Mouse (Mus musculus) midbrain, postnatal 0 days (tissue): ENCODE measurements at regions not wholly inside any gene's neighbourhood (a gene's known extent, or its start where the extent isn't known, plus 50 kb on each side); places are given as distances from the start of the nearest gene placed in this dataset.

Source experiments
- ATAC-seq: fragments of 200-750 bp; cut with Nextera tagmentation; 2 replicates; pipeline ENCODE4 v1.8.0; 2017; ENCODE audit warnings: moderate number of reproducible peaks, mild to moderate bottlenecking, moderate TSS enrichment, moderate library complexity; ENCODE audit not compliant: low FRiP score
- DNase-seq: peaks from one replicate; pipeline ENCODE4 v3.0.0-alpha.2; 2015; ENCODE audit warnings: low spot score
- H3K27ac ChIP-seq: fragments of 300-500 bp; sonication (generic); 2 replicates; pipeline ENCODE4 v1.5.1; 2014; ENCODE audit warnings: low read depth, mild to moderate bottlenecking, low read length, mixed read lengths
- H3K27me3 ChIP-seq: fragments of 300-500 bp; sonication (generic); 2 replicates; pipeline ENCODE4 v1.6.1; 2014; ENCODE audit warnings: low read length, control low read depth, mixed read lengths; ENCODE audit not compliant: insufficient read depth
- H3K36me3 ChIP-seq: fragments of 300-500 bp; sonication (generic); 2 replicates; pipeline ENCODE4 v1.6.1; 2014; ENCODE audit warnings: low read length, control low read depth, mixed read lengths; ENCODE audit not compliant: insufficient read depth
- H3K4me1 ChIP-seq: fragments of 300-500 bp; sonication (generic); 2 replicates; pipeline ENCODE4 v1.6.1; 2014; ENCODE audit warnings: mild to moderate bottlenecking, control low read depth, antibody characterized with exemption, low read length, mixed read lengths; ENCODE audit not compliant: insufficient read depth
- H3K4me2 ChIP-seq: fragments of 300-500 bp; sonication (generic); 2 replicates; pipeline ENCODE4 v1.6.1; 2014; ENCODE audit warnings: low read depth, mild to moderate bottlenecking, low read length, mixed read lengths; ENCODE audit not compliant: poor library complexity, severe bottlenecking
- H3K4me3 ChIP-seq: fragments of 300-500 bp; sonication (generic); 2 replicates; pipeline ENCODE4 v1.5.1; 2014; ENCODE audit warnings: low read depth, mild to moderate bottlenecking, low read length, moderate library complexity
- H3K9ac ChIP-seq: fragments of 300-500 bp; sonication (generic); replicated peaks from 2 replicates; pipeline ENCODE4 v1.6.1; 2014; ENCODE audit warnings: mild to moderate bottlenecking, low read length, moderate library complexity, mixed read lengths; ENCODE audit not compliant: poor library complexity, severe bottlenecking
- H3K9me3 ChIP-seq: fragments of 300-500 bp; sonication (generic); 2 replicates; pipeline ENCODE4 v1.6.1; 2016; ENCODE audit warnings: low read length, control low read depth
- CTCF ChIP-seq: IDR thresholded peaks from 2 replicates; pipeline ENCODE4 v1.5.1; 2016; ENCODE audit warnings: antibody characterized with exemption, mild to moderate bottlenecking
- WGBS: fragments of 180-500 bp; shearing (Covaris S2); extraction: QIAGEN DNeasy Blood & Tissue Kit; methylation state at CpG from one replicate; pipeline ENCODE4 v1.1.7; 2014; 5-methylcytosine and 5-hydroxymethylcytosine counted together

- no peak for DNase-seq
- H3K4me3 ChIP-seq = no peak overlapping the region
- H3K9ac ChIP-seq = no peak overlapping the region
- H3K36me3 ChIP-seq = no peaks in the 10 kb centered on the region
- ATAC-seq = no peak
- no peak overlapping the region for H3K4me2 ChIP-seq
- H3K27ac ChIP-seq = no peak overlapping the region
- no peaks in the 10 kb centered on the region for H3K4me1 ChIP-seq
- TF ChIP-seq CTCF = no peak
- WGBS = 78% methylated on average over 5 of the region's 5 CpGs
- H3K9me3 ChIP-seq = no peaks in the 10 kb centered on the region
- H3K27me3 ChIP-seq = no peaks in the 10 kb centered on the region
Observed at GRCm38 (mm10) chr17:88318936-88319335, 121.6 kb upstream of the Foxn2 start.

DNA sequence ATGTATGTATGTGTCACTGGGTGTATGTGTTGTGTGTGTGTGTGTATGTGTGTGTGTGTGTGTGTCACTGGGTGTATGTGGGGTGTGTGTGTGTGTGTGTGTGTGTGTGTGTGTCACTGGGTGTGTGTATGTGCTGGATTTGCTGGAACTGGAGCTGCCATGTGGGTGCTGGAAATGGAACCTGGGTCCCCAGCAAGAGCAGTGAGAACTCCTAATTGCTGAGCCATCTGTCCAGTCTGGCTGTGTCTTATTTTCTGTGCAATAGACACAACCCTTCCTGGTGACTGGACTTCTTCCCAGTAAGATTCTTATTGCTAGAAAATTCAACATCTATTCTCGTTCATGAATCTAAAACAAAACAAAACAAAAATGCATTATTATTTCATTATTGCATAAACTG, 119.8 kb upstream of the Foxn2 start:
- Histone ChIP-seq H3K9me3 (no peaks in the 10 kb centered on the region), H3K4me2 (no peak overlapping the region), H3K4me3 (no peak overlapping the region), H3K4me1 (no peaks in the 10 kb centered on the region), H3K27ac (no peak overlapping the region), H3K9ac (no peak overlapping the region), H3K27me3 (no peaks in the 10 kb centered on the region), H3K36me3 (no peaks in the 10 kb centered on the region)
- TF ChIP-seq CTCF = no peak
- 71% methylated on average over 1 of the region's 1 CpGs for WGBS
- ATAC-seq = no peak
- DNase-seq = no peak

DNA sequence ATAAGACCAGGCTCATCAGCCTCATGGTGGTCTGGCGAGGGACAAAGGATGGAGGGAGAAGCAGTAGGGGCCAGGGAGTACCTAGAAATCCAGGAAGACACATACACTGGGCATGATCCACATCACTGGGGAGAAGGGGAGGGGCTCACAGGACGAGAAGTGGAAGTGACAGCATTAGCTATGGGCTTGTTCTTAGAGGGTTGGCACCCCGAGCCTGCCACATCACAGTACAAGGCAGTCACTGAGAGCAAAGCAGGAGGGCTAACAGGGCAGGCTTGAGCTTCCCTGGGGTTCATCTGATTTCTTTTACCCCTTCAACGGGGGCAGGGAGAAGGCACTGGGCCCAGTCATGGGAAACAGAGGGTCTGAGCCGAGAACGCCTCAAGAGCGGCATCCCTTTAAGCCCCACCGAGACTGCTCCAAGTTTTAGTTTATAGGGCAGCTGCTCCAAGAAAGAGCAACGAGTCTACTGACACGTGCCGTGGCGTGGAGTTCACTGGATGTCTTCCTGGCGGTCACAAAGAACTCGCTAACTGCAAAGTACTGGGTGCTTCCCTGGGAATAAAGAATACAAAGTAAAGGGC, 115.1 kb upstream of the Foxn2 start:
- peak; percentile 24 for ATAC-seq
- Histone ChIP-seq H3K4me2 (no peak overlapping the region), H3K4me1 (peaks cover 9% of the 10 kb centered on the region; the same call in 1 of the 2 replicates), H3K4me3 (no peak overlapping the region), H3K27ac (no peak overlapping the region), H3K9ac (no peak overlapping the region), H3K9me3 (no peaks in the 10 kb centered on the region), H3K36me3 (no peaks in the 10 kb centered on the region), H3K27me3 (0 out of 2 replicates have a peak, but pooled peaks cover 3% of the 10 kb centered on the region)
- DNase-seq = no peak
- 20% methylated on average over 14 of the region's 14 CpGs for WGBS
- TF ChIP-seq CTCF = no peak

GRCm38 (mm10) chr17:88325910-88326739, 114.4 kb upstream of the Foxn2 start:
- H3K27me3 ChIP-seq = 0 out of 2 replicates have a peak, but pooled peaks cover 3% of the 10 kb centered on the region
- ATAC-seq (peak; percentile 61; the same call in 1 of the 2 replicates), DNase-seq (peak; percentile 51)
- H3K4me3 ChIP-seq = no peak overlapping the region
- H3K4me2 ChIP-seq = no peak overlapping the region
- peaks cover 9% of the 10 kb centered on the region; the same call in 1 of the 2 replicates for H3K4me1 ChIP-seq
- no peak for TF ChIP-seq CTCF
- no peaks in the 10 kb centered on the region for H3K9me3 ChIP-seq
- no peak overlapping the region for H3K9ac ChIP-seq
- H3K27ac ChIP-seq = no peak overlapping the region
- 17% methylated on average over 12 of the region's 12 CpGs for WGBS
- H3K36me3 ChIP-seq = no peaks in the 10 kb centered on the region

- WGBS = 37% methylated on average over 4 of the region's 4 CpGs
Observed at GRCm38 (mm10) chr17:88326740-88327123, 113.8 kb upstream of the Foxn2 start.

DNA sequence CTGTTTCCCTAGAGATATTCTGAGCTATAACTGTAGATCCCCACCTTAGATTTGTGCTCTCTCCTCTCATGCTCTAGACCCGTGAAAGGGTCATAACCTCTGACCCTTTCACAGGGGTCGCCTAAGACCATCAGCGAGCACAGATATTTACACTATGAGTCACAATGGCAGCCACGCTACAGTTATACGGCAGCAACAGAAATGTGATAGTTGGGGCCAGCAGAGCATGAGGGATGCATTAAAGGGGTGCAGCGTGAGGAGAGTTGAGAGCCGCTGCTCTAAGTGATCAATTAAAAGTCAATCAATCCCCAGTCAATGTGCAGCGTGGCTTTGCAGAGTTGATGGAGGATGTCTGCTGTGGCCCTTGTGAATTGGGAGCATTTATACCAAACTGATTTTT, 112.7 kb upstream of the Foxn2 start:
- 63% methylated on average over 8 of the region's 8 CpGs for WGBS
- ATAC-seq (no peak), DNase-seq (no peak)
- Histone ChIP-seq H3K27ac (no peak overlapping the region), H3K9me3 (no peaks in the 10 kb centered on the region), H3K4me2 (no peak overlapping the region), H3K27me3 (0 out of 2 replicates have a peak, but pooled peaks cover 3% of the 10 kb centered on the region), H3K4me3 (no peak overlapping the region), H3K4me1 (peaks cover 9% of the 10 kb centered on the region; the same call in 1 of the 2 replicates), H3K36me3 (no peaks in the 10 kb centered on the region), H3K9ac (no peak overlapping the region)
- no peak for TF ChIP-seq CTCF

More at GRCm38 (mm10) chr17:88326740-88327123, 113.8 kb upstream of the Foxn2 start:
- Histone ChIP-seq H3K4me1 (peaks cover 9% of the 10 kb centered on the region; the same call in 1 of the 2 replicates), H3K27me3 (0 out of 2 replicates have a peak, but pooled peaks cover 3% of the 10 kb centered on the region), H3K27ac (no peak overlapping the region), H3K4me2 (no peak overlapping the region), H3K4me3 (no peak overlapping the region), H3K36me3 (no peaks in the 10 kb centered on the region), H3K9me3 (no peaks in the 10 kb centered on the region), H3K9ac (no peak overlapping the region)
- DNase-seq (no peak), ATAC-seq (no peak)
- no peak for TF ChIP-seq CTCF
